Mouse (Mus musculus) CD4-positive, CD25-positive, alpha-beta regulatory T cell, adult 4 months (primary cell): ENCODE data around the gene 2010300C02Rik. TPM values are rescaled to one million over a fixed set of nuclear protein-coding genes. Genes with fewer than 3 reads are reported as not detected.
A peak's percentile ranks its signal among the peaks of the same experiment; 100 is the strongest.
"Not testable (repeated sequence)": the region's sequence is repeated elsewhere in the genome, so short reads cannot be mapped to it uniquely, and the experiment has no call there.

Experiments
- ATAC-seq: one replicate; pipeline ENCODE4 v1.8.0; 2017
- polyA plus RNA-seq, 2 experiments: library from polyadenylated mRNA; unstranded; fragments of 100-300 nt; shearing (Covaris generic); gene quantifications; one replicate each; pipeline ENCODE4 v1.2.1; 2017

Gene 2010300C02Rik
- polyA plus RNA-seq, 2 experiments from 2014 or later: 0.42 to 0.79 TPM

DNA sequence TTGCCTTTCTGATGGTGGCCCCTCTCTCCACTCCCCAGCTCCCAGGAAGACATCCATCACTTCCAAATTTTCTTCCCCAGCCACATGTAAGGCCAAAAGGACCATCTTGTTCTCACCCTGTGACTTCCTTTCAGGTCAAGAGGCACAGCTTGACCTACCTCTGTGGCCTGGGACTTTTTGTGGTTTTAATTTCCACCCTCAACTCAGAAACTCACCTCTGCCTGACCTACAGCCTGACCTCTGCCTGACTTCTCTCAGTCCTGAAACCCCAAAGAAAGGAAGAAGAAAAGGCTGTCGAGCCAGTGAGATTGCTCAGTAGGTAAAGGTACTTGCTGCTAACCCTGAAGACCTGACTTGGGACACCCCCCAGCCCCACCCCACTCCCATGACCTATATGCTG is 100.3 kb downstream of the 2010300C02Rik start:
- no peak for ATAC-seq

DNA sequence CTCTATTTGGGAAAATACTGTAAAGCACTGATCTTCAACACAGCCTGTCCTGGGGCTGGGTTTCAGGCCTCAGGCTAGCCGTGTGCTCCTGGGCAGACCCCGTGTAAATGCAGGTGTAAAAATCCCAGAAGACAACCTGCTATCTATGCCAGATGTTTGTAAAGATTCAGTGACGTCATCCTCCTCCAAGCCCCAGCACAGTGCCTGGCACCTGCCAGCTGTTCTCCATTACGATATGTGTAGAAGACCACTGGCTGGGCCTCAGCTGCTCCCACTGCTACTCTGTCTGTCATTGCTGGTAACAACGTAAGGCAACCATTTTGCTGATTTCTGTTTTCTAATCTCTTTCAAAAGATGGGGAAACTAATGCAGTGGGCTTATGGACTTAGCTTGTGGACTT is 102.8 kb downstream of the 2010300C02Rik start:
- no peak for ATAC-seq

DNA sequence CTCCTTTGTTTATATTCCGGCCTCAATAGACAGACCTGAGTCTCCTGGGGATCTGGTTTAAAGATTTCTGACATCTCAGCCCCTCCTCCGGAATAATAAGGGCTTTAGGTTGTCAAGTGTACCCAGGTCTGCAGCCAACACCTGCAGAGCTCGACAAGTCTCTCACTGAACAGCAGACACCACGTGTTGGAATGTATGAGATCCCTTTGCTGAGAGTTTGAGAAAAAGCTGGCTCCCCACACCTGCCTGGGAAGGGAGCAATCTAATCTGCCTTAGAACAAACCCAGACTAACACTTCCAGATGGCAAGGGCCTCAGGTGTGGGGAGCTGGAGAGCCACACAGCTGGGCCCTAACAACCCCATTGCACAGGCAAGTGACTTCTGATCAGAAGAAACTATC is 103.3 kb downstream of the 2010300C02Rik start:
- ATAC-seq: no peak

DNA sequence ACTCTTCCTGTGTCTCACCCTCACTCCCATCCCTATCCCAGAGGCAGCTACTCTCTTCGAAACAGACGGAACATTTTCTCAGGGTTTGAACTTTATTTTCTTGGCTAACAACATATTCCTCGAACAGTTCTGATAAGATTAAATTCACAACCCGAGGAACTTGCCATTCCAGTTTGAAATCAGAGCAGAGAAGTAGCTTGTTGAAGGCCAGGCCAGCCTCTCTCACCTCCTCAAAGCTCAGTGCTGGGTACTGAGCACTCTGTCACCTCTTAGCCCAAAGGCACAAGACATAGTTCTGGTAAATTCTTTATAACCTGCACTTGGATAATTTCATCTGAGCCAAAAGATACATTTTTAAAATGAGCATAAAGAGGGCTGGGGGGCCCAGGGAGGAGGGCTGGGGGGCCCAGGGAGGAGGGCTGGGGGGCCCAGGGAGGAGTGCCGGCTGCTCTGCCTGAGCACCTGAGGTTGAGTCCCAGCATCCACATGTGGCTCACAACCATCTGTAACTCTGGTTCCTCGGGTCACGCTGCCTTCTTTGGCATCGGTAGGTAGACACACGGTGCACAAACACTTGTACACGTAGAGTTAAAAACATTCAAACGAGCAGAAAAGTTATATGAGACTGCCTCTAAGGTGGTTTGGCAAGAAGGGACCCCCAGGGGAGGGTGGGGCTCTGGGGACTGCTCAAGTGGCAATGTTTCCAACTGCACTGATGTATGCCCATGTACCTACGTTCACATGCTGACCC is 104.4 kb downstream of the 2010300C02Rik start:
- ATAC-seq: no peak

DNA sequence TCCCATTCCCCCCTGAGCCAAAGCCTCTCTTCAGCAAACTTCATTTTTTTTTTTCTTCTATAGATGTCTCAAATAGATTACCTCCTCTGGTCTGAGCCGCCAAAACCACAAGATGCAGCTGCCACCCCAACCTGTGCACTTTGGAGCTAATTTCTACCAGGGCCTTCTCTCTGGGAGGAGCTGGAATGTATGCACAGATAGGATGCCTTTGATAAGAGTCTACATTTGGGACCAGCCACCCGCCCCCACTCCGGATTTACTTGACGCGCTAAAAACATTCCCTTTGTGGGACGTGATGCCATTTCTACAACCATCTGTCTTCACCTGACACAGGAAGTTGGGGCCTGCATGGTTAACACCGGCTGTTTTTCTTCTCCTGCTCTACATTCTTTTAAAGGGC is 105.0 kb downstream of the 2010300C02Rik start:
- ATAC-seq: peak; percentile 52

DNA sequence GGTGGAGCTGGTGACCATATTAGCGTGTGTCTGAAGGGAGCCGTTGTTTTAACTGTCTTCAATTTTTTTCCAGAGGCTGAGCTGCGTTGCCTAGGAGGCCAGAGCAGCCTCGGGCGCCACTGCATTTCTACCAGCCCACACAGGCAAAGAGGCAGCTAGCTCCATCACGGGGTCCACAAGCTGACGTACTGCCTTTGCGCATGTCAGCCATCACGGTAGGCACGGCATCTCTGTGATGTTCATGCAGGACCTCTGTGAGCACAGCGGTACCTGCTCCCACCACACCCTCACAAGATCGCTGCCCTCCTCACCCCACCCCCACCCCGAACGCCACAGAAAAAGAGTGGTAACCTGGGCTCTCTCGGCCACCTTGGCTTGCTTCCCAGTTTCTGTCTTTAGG is 105.8 kb downstream of the 2010300C02Rik start:
- ATAC-seq: peak; percentile 74

DNA sequence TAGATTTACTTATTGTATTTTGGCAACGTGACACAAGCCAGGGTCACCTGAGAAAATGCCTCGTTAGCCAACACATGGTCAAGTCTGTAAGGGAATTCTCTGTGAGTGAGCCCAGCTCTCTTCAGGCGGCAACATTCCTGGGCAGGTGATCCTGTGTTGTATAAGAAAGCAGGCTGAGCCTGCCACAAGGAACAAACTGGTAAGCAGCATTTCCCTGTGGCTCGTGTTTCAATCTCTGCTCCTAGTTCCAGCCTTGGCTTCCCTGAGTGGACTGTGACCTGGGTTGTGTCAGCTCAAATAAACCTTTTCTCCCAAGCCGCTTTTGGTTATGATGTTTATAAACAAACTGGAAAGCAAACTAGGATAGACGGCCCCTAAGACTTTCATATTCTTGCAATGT is 108.9 kb downstream of the 2010300C02Rik start:
- ATAC-seq: no peak

DNA sequence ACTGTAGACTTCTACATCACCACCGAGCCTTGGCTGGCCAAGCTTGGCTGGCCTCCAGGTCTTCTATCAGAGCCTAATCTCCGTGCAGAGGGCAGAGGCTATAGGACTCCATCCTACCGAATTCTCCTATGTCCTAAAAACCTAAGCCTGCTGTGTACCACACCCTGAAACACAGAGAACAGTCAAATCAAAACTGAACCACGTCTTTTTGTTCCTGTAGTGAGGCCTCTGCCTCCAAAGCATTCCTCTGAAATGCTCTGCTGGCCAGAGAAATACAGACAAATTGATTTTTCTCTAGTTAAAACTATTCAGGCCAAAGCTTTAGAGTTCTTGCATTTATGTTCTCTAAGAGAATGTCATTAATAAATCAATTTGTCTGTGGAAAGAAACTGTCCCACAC is 109.6 kb downstream of the 2010300C02Rik start:
- no peak for ATAC-seq

DNA sequence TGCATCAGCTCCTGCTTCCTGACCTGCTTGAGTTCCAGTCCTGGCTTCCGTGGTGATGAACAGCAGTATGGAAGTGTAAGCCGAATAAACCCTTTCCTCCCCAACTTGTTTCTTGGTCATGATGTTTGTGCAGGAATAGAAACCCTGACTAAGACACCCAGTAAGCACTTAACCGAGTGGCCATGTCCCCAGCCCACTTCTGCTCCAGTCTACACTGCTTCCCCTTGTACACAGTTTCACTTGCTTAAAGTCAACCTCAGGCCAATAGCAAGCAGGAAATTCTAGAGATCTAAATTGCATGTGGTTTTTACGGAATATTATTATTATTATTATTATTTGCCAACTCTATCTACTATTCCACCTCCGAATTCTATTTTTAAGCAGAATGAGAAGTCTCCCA is 114.2 kb downstream of the 2010300C02Rik start:
- ATAC-seq: not testable (repeated sequence)

DNA sequence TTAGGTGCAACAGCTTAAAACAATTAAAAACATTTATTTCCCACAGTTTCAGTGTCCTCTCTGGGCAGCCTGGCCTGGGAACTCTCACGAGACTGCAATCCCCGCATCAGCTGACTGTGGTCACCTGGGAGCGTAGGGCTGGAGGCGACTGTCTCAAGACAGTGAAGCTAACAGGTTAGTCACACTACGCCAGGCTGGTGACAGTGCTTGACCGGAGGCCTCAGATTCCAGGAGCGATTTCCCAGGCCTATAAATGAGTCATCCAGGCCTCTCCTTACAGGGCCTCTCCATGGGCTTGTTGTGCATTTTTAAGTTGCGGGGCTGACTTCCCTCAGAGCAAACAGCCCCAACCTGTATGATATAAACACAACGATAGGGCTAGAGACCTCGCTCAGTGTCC is 116.7 kb downstream of the 2010300C02Rik start:
- no peak for ATAC-seq

DNA sequence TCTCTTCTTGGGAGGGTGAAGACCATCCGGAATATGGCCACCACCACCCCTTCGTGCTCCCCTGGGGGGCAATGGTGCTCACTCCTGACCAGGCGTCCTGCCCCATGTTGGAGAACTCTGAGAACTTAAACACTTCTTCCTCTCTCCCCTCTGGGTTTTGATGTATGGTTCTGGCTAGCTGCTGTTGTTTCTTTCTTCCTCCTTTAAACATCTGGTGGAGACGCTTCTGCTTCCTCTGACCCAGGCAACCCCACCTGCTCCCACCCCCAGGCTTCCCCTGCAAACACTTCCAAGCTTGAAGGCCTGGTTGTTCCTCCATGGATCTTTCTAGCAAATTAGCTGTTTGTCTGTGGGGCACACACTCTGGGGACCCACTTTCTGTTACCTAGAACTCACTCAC is 117.6 kb downstream of the 2010300C02Rik start:
- ATAC-seq: no peak

DNA sequence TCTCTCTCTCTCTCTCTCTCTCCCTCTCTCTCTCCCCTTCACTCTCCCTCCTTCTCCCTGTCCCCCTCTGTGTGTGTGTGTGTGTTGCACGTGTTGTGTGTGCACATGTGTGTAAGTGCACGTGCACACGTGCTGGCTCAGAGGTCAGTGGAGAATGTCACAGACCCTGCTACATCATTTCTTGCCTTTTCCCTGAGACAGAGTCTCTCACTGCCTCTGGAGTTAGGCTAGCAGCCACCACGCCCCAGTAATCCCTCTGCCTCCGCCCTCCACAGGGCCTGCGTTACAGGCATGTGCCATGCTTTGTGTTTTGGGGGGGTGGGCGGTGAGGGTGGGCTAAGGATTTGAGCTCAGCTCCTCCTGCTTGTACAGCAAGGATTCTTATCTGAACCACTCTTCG is 118.4 kb downstream of the 2010300C02Rik start:
- no peak for ATAC-seq

DNA sequence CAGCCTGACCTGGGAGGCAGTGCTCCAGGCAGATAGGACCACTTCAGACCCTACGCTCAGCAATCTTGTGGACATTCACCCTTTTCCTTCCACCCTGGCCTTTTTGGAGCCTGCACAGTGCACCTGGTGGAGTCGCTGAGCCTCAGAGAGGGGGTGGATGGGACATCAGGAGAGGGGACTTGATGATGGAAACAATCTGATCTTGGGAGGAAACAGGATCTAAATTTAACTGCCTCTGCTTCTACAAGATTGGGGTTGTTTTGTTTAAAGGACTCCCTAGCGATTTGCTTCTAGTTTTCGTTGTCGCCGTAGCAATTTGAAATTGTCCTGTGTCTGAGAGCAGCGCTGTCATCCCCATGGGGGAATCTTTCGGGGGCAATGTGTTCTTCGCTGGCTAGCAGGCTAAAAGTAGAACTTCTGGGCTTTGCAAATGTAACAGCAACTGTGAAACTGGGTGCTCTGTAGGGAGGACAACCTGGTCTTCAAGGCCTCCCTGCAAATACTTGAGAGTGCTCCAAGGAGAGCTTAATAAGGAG is 119.2 kb downstream of the 2010300C02Rik start:
- no peak for ATAC-seq

DNA sequence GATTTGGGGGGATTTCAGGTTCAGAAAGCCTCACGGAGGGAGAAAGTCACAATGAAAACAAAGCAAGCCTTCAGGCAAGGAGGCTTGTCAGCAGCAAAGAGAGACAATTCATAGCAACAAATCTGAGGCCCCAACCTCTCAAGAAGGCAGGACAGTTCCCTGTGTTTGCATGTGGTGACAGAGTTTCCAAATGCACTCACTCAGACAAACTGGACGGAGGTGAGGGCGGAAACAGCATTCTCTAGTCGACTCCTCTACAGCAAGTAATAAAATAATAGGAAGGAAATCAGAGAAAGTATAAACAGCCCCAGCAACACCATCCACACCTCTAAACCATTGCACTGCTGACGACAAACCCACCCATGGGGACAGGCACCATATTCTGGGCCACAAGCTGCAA is 120.9 kb downstream of the 2010300C02Rik start:
- no peak for ATAC-seq

DNA sequence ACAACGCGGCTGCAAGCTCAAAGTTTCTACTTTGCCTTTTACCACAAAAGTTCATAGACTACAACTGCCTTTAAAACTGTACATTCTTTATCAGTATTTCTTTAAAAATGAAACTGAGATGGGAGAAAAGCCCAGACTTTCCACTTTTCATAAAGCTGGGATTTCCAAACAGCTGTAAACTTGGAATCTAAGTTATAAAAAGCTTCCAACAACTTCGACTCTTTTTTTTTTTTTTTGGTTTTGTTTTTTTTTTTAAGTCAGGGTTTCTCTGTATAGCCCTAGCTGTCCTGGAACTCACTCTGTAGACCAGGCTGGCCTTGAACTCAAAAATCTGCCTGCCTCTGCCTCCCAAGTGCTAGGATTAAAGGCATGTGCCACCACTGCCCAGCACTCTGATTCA is 125.1 kb downstream of the 2010300C02Rik start:
- not testable (repeated sequence) for ATAC-seq

DNA sequence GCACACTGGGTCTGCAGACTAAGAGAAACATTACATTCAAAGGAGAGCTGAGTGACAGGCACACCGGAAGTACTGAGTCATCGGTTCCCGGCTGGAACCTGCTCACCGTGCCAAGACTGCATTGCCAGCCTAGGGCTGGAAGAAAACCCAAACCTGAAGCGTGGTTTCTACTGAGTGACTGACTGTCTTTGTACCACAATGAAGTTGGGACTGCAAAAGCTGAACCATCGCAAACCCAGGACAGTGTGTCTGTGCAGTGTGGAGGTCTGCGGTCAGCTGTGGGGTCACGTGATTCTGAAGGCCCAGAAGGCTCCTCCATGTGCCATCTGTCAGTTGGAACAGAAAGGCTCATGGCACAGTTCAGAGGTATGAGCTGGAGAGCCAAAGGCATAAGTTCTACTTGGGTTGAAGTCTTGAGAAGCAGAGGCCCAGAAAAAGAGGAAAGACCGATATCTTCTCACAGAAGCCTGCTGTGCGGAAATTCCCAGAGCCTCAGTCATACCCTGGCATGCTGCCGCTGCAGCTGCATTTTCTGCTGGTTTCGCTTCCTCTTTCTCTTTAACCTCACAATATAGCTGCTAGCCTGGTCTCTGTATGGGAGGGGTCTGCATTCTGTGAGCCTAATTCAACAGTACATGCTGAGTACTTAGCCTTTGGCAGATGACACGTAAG is 133.9 kb downstream of the 2010300C02Rik start:
- ATAC-seq: peak; percentile 88

DNA sequence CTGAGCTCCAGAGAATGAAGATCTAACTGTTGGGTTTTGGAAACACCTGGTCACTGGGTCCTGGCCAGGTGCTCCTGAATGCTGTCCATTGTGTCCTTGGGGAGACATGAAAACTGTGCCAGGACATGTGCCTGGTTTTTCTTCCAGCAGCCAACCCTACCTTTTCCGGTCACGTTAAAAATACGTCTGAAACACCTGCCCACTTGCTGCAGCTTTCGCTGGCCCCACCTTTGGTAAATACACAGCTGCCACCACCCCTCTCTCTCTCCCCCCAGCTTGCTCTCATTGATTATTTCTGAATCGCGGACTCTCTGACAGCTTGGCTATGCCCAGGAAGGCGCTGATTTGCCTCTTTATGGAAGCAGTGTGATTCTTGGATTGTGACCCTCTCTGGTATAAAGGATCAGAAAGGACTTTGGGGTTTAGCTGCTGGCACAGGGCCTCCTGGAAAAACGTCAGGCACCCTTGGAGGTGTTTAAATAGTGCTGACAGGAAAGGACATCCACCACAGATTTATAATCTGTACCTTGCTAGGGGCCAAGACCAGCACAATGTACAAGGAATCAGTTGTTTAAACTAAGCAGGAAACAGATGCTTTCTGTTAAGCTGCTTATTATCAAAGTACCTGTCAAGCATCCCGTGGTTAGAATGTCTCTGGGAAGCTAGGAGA is 136.0 kb downstream of the 2010300C02Rik start:
- ATAC-seq: no peak

DNA sequence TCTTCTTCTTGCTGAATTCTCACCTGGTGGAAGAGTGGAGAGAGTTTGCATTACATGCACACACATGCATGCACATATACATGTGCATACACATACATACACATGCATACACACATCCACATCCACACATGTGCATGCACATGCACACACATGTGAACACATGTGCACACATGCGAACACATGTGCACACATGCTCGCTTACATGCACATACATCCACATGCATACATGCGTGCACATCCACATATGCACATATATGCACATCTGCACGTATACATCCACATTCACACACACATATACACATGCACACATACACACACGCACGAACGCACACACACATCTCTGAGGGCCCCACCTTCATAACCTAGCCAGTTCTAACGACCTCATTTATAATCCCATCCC is 136.7 kb downstream of the 2010300C02Rik start:
- ATAC-seq: no peak

DNA sequence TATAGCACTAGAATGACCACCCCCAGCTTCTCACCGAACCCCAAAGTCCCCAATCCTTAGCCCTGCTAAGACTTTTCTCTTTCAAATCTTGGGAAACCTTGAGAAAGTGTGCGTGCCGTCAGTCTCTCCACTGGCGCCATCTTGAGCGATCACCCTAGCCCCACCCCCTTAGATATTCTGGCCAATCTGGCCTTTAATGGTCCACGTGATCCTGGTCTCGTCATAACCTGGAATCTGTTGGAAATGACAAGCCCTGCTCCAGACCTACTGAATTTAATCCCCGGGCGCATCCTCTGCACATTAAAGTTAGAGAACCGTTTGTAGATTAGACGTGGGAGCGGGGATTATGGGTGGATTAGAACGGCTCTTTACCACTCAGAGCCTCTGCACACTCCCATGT is 140.2 kb downstream of the 2010300C02Rik start:
- ATAC-seq: no peak

DNA sequence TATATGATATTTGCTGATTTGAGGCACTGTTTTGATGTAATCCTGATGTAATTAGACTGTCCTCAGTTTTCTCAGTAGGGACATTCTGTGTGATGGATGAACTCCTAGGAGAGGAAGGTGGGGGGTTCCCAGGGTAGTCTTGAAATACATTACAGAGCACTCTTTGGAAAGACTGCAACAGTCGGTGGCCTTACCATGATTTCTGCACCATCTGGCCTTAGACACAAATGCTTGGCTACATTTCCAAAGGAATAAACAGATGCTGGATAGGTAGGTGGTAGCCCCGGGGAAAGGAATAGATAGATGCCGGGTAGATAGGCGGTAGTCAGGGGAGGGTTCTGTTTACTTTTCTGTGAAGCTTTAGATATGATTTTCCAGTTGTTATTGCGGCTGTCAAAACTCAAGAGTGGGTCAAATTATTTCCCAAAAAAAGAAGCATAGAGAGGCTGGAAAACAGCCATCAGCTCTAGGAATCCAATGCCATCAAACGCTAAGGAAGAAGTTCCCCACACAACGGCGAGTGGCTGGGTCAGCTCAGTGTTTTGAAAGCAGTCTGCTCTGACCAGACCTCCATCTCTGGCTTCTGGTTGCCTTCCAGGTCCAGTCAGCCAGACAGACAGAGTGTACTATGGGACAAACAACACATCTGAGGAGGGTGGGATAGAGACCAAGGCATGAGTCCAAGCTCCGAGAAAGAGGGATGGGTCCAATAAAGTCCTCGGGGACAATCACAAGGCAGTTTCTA is 147.2 kb downstream of the 2010300C02Rik start:
- ATAC-seq: no peak

DNA sequence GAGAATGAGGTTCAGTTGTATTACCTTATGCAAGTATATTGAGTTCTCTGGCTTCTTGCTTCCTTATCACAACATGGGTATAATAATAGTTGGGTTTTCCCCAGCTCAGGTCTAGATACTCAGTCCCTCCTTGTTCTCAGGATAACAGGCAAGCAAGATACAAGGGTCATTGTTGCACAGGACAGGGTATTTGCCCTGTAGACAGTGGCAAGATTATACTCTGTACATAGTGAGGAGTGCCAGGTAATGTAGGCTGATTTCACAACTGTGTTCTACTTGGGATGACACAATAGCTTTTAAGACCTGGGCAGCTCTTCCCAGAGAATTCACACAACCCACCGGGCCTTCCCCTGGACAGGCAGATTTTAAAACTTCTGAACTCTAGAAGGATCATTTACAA is 151.5 kb downstream of the 2010300C02Rik start:
- ATAC-seq: no peak

DNA sequence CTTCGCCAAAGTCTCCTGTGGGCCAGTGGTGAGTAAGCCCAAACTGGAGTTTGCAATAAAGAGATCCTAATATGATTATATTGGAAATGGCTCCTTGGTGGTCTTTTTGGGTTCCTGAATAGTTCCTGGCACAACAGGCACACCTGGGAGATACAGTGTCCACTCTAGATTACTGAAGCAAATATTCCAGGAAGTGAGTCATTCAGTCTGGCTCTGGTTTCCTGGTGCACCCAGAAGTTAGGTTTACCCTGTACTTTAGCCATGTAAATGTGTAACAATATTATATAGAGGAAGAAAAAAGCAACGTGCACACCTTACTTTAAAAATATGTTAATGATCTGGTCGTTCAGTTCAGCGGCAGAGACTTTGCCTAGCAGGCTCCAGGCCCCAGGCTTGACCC is 153.1 kb downstream of the 2010300C02Rik start:
- ATAC-seq: no peak

DNA sequence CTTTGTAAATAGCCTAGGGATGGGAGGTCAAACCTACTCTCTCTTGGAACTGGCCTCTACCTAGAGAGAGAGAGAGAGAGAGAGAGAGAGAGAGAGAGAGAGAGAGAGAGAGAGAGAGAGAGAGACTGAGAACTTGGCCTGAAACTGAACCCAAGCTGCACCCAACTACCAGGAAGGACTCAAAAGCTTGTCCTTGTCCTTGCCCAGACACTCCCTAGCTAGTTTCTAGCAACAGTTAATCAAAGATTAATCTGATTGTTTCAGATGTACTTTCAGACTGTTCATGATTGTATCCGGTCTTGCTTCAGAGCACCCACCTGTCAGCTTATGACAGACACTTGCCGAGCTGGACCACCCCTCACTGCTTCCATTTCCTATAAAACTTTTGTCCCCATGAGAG is 153.5 kb downstream of the 2010300C02Rik start:
- ATAC-seq: no peak
